Mouse (Mus musculus) spleen, adult 2 months (tissue): ENCODE results near the gene Socs4.

ENCODE experiments used
- CTCF ChIP-seq: fragments of 200-500 bp; IDR thresholded peaks from 2 replicates; pipeline ENCODE4 v1.5.1; 2011; ENCODE audit warnings: mild to moderate bottlenecking, inconsistent platforms; ENCODE audit not compliant: insufficient read depth, insufficient read length, insufficient replicate concordance; ENCODE audit errors: extremely low read depth
- POLR2A ChIP-seq: fragments of 200-500 bp; IDR thresholded peaks from 2 replicates; pipeline ENCODE4 v1.6.1; 2011; ENCODE audit warnings: low read depth, low read length, inconsistent platforms

DNA sequence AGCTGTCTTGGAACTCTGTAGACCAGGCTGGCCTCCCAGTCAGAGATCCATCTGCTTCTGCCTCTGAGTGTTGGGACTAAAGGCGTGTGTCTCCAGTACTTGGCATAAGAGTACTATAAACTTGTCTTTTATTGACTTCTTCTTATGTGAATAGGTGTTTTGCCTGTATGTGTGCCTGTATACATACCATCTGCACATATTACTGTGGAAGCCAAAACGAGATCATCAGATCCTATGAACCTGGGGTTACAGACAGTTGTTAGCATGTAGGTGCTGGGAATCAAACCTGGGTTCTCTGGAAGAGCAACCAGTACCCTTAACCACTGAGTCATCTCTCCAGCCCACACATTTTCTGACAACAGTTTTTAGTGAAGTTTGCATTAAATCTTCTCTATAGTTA, 7.0 kb upstream of the Socs4 start:
- no peak for TF ChIP-seq POLR2A
- no peak for TF ChIP-seq CTCF
